Mouse (Mus musculus): ENCODE data around the gene Olfr391-ps.

Gene Olfr391-ps

GRCm38 (mm10) chr11:73802952-73803351 is at the start of gene Olfr391-ps:
Gene Olfr391-ps (minus strand): TSS chr11:73803052.
- DNase-seq (ENCODE audit: low read depth, low spot score) = no peak

- no peak for DNase-seq (ENCODE audit: low read depth, low spot score)
Observed at GRCm38 (mm10) chr11:73851354-73851753, 48.5 kb upstream of the Olfr391-ps start, which contains the start of gene Olfr393. Gene Olfr393 (minus strand): TSS chr11:73851454.

GRCm38 (mm10) chr11:73816949-73817348 is 14.1 kb upstream of the Olfr391-ps start, which contains the start of gene Olfr392:
Gene Olfr392 (minus strand): TSS chr11:73817049.
- DNase-seq (ENCODE audit: low read depth, low spot score) = no peak

- DNase-seq (ENCODE audit: low read depth, low spot score) = no peak
Observed at GRCm38 (mm10) chr11:73782664-73783063, 20.2 kb downstream of the Olfr391-ps start, which contains the start of gene Olfr390. Gene Olfr390 (plus strand): TSS chr11:73782964.

- no peak for DNase-seq (ENCODE audit: low read depth, low spot score)
Observed at GRCm38 (mm10) chr11:73780613-73781012, 22.2 kb downstream of the Olfr391-ps start, which contains the start of gene Olfr389. Gene Olfr389 (minus strand): TSS chr11:73780713.

GRCm38 (mm10) chr11:73759115-73759514 is 43.7 kb downstream of the Olfr391-ps start:
- no peak for DNase-seq (ENCODE audit: low read depth, low spot score)
